15 mouse cellular contexts compared by ENCODE assay signal in the genomic region with DNA sequence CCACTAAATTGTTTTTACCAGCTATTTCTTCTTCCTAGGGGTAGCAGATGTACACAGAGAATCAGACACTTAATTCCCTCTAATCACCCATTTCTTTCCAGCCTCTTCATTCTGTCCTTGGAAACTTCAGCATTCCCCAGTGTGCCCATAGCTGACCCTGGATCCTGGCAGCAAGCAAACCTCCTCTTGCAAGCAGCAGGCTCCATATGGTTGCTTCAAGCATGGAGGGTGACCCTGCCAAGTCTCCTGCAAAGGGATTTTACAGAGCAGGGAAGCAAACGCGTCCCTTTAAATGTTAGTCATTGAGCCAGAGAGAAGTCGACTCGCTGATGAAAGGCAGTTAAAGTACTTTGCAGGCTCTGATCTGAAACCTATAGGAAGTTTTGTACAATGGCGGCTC.
DNase-seq lines count a peak whose midpoint lies in the region; ATAC-seq and TF ChIP-seq lines count a peak whose summit lies in the region.
"Had no signal": no experiment of that assay in that cellular context is flagged by ENCODE, and none has a peak within 500 bp of the region (broad histone marks: within the 10 kb centered on the region; RNA-seq: fewer than 3 reads in every experiment).

No protein-coding gene starts in this region.

- H3K4me2 ChIP-seq in forebrain, postnatal 0 days (ENCODE audit: low read depth), result no peak overlapping the region
- no peak overlapping the region for H3K4me2 ChIP-seq in lung, postnatal 0 days (replicated peaks; ENCODE audit: low read depth, low read length)
- no peak overlapping the region for H3K4me2 ChIP-seq in midbrain, embryonic 13.5 days (replicated peaks)
- no peak overlapping the region for H3K4me2 ChIP-seq in intestine, postnatal 0 days (replicated peaks; ENCODE audit: low read depth)
- H3K4me2 ChIP-seq: embryonic facial prominence, embryonic 12.5 days; heart, embryonic 15.5 days; limb, embryonic 12.5 days; liver, embryonic 15.5 days had no signal

- peak; percentile 42; the same call in 1 of the 2 replicates for ATAC-seq in forebrain, postnatal 0 days
- ATAC-seq in lung, postnatal 0 days, result peak; percentile 52; the same call in 1 of the 2 replicates
- ATAC-seq in midbrain, embryonic 13.5 days, result peak; percentile 27; the same call in 1 of the 2 replicates
- no peak for ATAC-seq in intestine, postnatal 0 days
- ATAC-seq: activated CD4-positive, CD25-positive, alpha-beta regulatory T cell, adult 4 months had no signal

- no peaks in the 10 kb centered on the region for H3K36me3 ChIP-seq in forebrain, postnatal 0 days (ENCODE audit: insufficient read depth)
- no peaks in the 10 kb centered on the region for H3K36me3 ChIP-seq in forebrain, embryonic 10.5 days (replicated peaks)
- no peaks in the 10 kb centered on the region for H3K36me3 ChIP-seq in lung, postnatal 0 days (ENCODE audit: insufficient read depth, low read length)
- no peaks in the 10 kb centered on the region for H3K36me3 ChIP-seq in midbrain, embryonic 13.5 days
- H3K36me3 ChIP-seq in heart, embryonic 10.5 days, result no peaks in the 10 kb centered on the region
- H3K36me3 ChIP-seq in intestine, postnatal 0 days (ENCODE audit: control insufficient read depth, insufficient read depth), result no peaks in the 10 kb centered on the region
- H3K36me3 ChIP-seq: embryonic facial prominence, embryonic 12.5 days; heart, embryonic 15.5 days; limb, embryonic 12.5 days; liver, embryonic 15.5 days had no signal

- no peak for TF ChIP-seq CTCF in forebrain, postnatal 0 days (IDR thresholded peaks at IDR 0.05; ENCODE audit: low read depth)
- no peak for TF ChIP-seq CTCF in lung, postnatal 0 days (IDR thresholded peaks at IDR 0.05)
- no peak for TF ChIP-seq CTCF in cerebellum, adult 2 months (IDR thresholded peaks at IDR 0.05; ENCODE audit: borderline replicate concordance, insufficient read depth, low read depth, low read length)
- no peak for TF ChIP-seq CTCF in intestine, postnatal 0 days (IDR thresholded peaks at IDR 0.05; ENCODE audit: low read depth)

- DNase-seq in forebrain, postnatal 0 days, result no peak
- DNase-seq in forebrain, embryonic 10.5 days (ENCODE audit: extremely low spot score, low spot score), result no peak
- peak; percentile 8 for DNase-seq in lung, postnatal 0 days (ENCODE audit: low spot score)
- DNase-seq in lung, adult 18-20 months, result no peak
- DNase-seq in cerebellum, adult 2 months, result peak; percentile 70 to 87
- no peak for DNase-seq in heart, embryonic 10.5 days (ENCODE audit: low spot score)
- DNase-seq: thymus, adult 18-20 months had no signal

- H3K9me3 ChIP-seq in forebrain, postnatal 0 days (ENCODE audit: low read length), result no peaks in the 10 kb centered on the region
- no peaks in the 10 kb centered on the region for H3K9me3 ChIP-seq in forebrain, embryonic 10.5 days
- no peaks in the 10 kb centered on the region for H3K9me3 ChIP-seq in lung, postnatal 0 days (ENCODE audit: low read length)
- H3K9me3 ChIP-seq in midbrain, embryonic 13.5 days, result no peaks in the 10 kb centered on the region
- H3K9me3 ChIP-seq in heart, embryonic 10.5 days, result no peaks in the 10 kb centered on the region
- H3K9me3 ChIP-seq in intestine, postnatal 0 days (ENCODE audit: control insufficient read depth), result no peaks in the 10 kb centered on the region
- H3K9me3 ChIP-seq: embryonic facial prominence, embryonic 12.5 days; heart, embryonic 15.5 days; limb, embryonic 12.5 days; liver, embryonic 15.5 days had no signal

- H3K27me3 ChIP-seq in forebrain, postnatal 0 days (ENCODE audit: insufficient read depth, low read length), result no peaks in the 10 kb centered on the region
- H3K27me3 ChIP-seq in forebrain, embryonic 10.5 days (ENCODE audit: poor library complexity, severe bottlenecking), result no peaks in the 10 kb centered on the region
- no peaks in the 10 kb centered on the region for H3K27me3 ChIP-seq in lung, postnatal 0 days (replicated peaks; ENCODE audit: insufficient read depth, low read length)
- H3K27me3 ChIP-seq in cerebellum, adult 2 months (ENCODE audit: control insufficient read depth, insufficient read depth, low read length), result no peaks in the 10 kb centered on the region; the same call in 1 of the 2 replicates
- no peaks in the 10 kb centered on the region for H3K27me3 ChIP-seq in midbrain, embryonic 13.5 days
- H3K27me3 ChIP-seq in heart, embryonic 10.5 days (ENCODE audit: insufficient read depth, poor library complexity, severe bottlenecking), result no peaks in the 10 kb centered on the region
- no peaks in the 10 kb centered on the region for H3K27me3 ChIP-seq in intestine, postnatal 0 days (replicated peaks; ENCODE audit: control insufficient read depth, insufficient read depth, low read length)
- H3K27me3 ChIP-seq: embryonic facial prominence, embryonic 12.5 days; heart, embryonic 15.5 days; limb, embryonic 12.5 days; liver, embryonic 15.5 days had no signal

- no peak for TF ChIP-seq EP300 in lung, postnatal 0 days (IDR thresholded peaks at IDR 0.05)

- H3K4me1 ChIP-seq in forebrain, postnatal 0 days (ENCODE audit: insufficient read depth), result no peaks in the 10 kb centered on the region
- no peaks in the 10 kb centered on the region for H3K4me1 ChIP-seq in forebrain, embryonic 10.5 days
- no peaks in the 10 kb centered on the region for H3K4me1 ChIP-seq in lung, postnatal 0 days (ENCODE audit: insufficient read depth, low read depth, low read length)
- H3K4me1 ChIP-seq in cerebellum, adult 2 months (ENCODE audit: control insufficient read depth, insufficient read depth, low read length), result peaks cover 4% of the 10 kb centered on the region; the same call in 1 of the 2 replicates
- peaks cover 4% of the 10 kb centered on the region; the same call in 1 of the 2 replicates for H3K4me1 ChIP-seq in midbrain, embryonic 13.5 days (replicated peaks)
- H3K4me1 ChIP-seq in heart, embryonic 10.5 days, result no peaks in the 10 kb centered on the region
- H3K4me1 ChIP-seq in intestine, postnatal 0 days (replicated peaks; ENCODE audit: control insufficient read depth, insufficient read depth, low read length), result no peaks in the 10 kb centered on the region
- H3K4me1 ChIP-seq: embryonic facial prominence, embryonic 12.5 days; heart, embryonic 15.5 days; limb, embryonic 12.5 days; liver, embryonic 15.5 days had no signal

- 54% methylated on average over 5 of the region's 5 CpGs for WGBS in forebrain, postnatal 0 days
- WGBS in forebrain, embryonic 10.5 days, result 78% methylated on average over 5 of the region's 5 CpGs
- WGBS in lung, postnatal 0 days, result 72% methylated on average over 5 of the region's 5 CpGs
- WGBS in cerebellum, adult 2 months, result 15% methylated on average over 5 of the region's 5 CpGs
- WGBS in midbrain, embryonic 13.5 days, result 61% methylated on average over 5 of the region's 5 CpGs
- WGBS in heart, embryonic 10.5 days, result 70% methylated on average over 5 of the region's 5 CpGs
- 79% methylated on average over 5 of the region's 5 CpGs for WGBS in intestine, postnatal 0 days

- H3K4me3 ChIP-seq in forebrain, postnatal 0 days (ENCODE audit: low read depth, low read length), result no peak overlapping the region
- H3K4me3 ChIP-seq in forebrain, embryonic 10.5 days, result no peak overlapping the region
- H3K4me3 ChIP-seq in lung, postnatal 0 days (ENCODE audit: low read depth, low read length), result no peak overlapping the region
- H3K4me3 ChIP-seq in cerebellum, adult 2 months (replicated peaks; ENCODE audit: insufficient read depth, low read depth, low read length), result no peak overlapping the region
- H3K4me3 ChIP-seq in midbrain, embryonic 13.5 days (replicated peaks), result no peak overlapping the region
- no peak overlapping the region for H3K4me3 ChIP-seq in heart, embryonic 10.5 days
- H3K4me3 ChIP-seq in intestine, postnatal 0 days (ENCODE audit: low read depth, low read length), result no peak overlapping the region
- H3K4me3 ChIP-seq: embryonic facial prominence, embryonic 12.5 days; heart, embryonic 15.5 days; left cerebral cortex, adult 2 months; limb, embryonic 12.5 days; liver, embryonic 15.5 days had no signal

- H3K27ac ChIP-seq in forebrain, postnatal 0 days (ENCODE audit: low read depth, low read length), result no peak overlapping the region
- H3K27ac ChIP-seq in forebrain, embryonic 10.5 days, result no peak overlapping the region
- no peak overlapping the region for H3K27ac ChIP-seq in lung, postnatal 0 days (ENCODE audit: low read length)
- H3K27ac ChIP-seq in cerebellum, adult 2 months (ENCODE audit: insufficient read depth, low read length), result no peak overlapping the region
- H3K27ac ChIP-seq in midbrain, embryonic 13.5 days, result no peak overlapping the region
- no peak overlapping the region for H3K27ac ChIP-seq in heart, embryonic 10.5 days
- no peak overlapping the region for H3K27ac ChIP-seq in intestine, postnatal 0 days (ENCODE audit: low read depth, low read length)
- H3K27ac ChIP-seq: embryonic facial prominence, embryonic 12.5 days; heart, embryonic 15.5 days; left cerebral cortex, adult 2 months; limb, embryonic 12.5 days; liver, embryonic 15.5 days had no signal

- H3K9ac ChIP-seq in forebrain, postnatal 0 days, result no peak overlapping the region
- no peak overlapping the region for H3K9ac ChIP-seq in lung, postnatal 0 days (replicated peaks; ENCODE audit: low read depth)
- H3K9ac ChIP-seq in midbrain, embryonic 13.5 days (replicated peaks), result no peak overlapping the region
- H3K9ac ChIP-seq in intestine, postnatal 0 days (ENCODE audit: low read depth, low read length), result no peak overlapping the region
- H3K9ac ChIP-seq: embryonic facial prominence, embryonic 12.5 days; heart, embryonic 15.5 days; limb, embryonic 12.5 days; liver, embryonic 15.5 days had no signal

- TF ChIP-seq POLR2A in cerebellum, adult 2 months (IDR thresholded peaks at IDR 0.05; ENCODE audit: borderline replicate concordance, insufficient read depth, low read length), result no peak

Comparison
In these comparisons a context has a peak if more than half of its experiments do, and no peak if none do; other contexts are left out.
1. DNase-seq: peak in lung, postnatal 0 days (single experiment) and cerebellum, adult 2 months (2 of 2); none in forebrain, postnatal 0 days (single experiment), forebrain, embryonic 10.5 days (single experiment), lung, adult 18-20 months (0 of 2) and heart, embryonic 10.5 days (single experiment).